Mouse (Mus musculus): ENCODE measurements around the gene Tmem38b. TPM values are rescaled to one million over a fixed set of nuclear protein-coding genes. Genes with fewer than 3 reads are reported as not detected.
"Not testable (repeated sequence)": the region's sequence is repeated elsewhere in the genome, so short reads cannot be mapped to it uniquely, and the experiment has no call there.

The Tmem38b gene
- polyA plus RNA-seq, 1 experiment from 2014 or later, result 10.8 TPM

DNA sequence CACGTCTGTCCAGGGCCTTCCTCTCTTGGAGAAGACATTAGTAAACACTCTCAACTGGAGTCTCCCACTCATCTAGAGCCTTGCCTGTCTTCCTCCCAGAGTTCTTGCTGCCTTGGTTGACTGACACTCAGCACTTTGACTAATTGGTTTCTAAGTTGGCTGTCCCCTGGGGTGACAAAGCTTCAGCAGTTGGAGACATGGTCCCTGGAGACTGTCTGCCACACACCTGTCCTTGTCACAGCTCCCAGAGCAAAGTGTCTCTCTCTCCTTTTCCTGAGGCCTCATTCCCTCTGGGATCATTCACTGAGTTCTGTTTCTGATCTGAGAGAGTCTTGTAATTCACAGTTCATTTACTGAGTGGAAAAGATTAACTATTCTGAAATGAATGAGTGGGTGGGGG lies 26.1 kb upstream of the Tmem38b start:
- no peaks in the 10 kb centered on the region for H3K36me3 ChIP-seq
- no peaks in the 10 kb centered on the region for H3K27me3 ChIP-seq (ENCODE audit: insufficient read depth, poor library complexity, severe bottlenecking)
- 16% methylated on average over 1 of the region's 1 CpGs for WGBS
- peaks cover 40% of the 10 kb centered on the region for H3K4me1 ChIP-seq
- DNase-seq (ENCODE audit: low spot score), result peak; percentile 76
- H3K9me3 ChIP-seq, result 0 out of 2 replicates have a peak, but pooled peaks cover 3% of the 10 kb centered on the region
- H3K27ac ChIP-seq, result peak overlapping the region; percentile 79
- no peak overlapping the region for H3K4me3 ChIP-seq

DNA sequence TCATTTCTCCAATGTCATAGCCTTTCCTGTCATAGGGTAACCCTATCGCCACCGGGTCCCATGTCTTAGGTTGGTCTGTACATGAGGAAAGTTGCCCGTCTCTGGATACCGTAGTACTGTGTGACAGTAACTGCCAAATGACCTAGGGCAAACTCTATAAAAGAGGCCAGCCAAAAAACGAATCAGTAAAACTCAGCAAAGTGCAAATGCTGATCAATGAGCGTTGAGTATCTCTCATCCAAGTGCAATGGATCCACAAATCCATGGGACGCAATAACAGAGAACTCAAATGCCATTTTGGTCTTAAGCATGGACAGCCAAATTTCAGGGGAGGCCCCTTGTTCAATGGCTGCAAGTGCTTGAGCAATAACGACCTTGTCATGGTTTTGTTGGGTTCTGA lies 22.2 kb upstream of the Tmem38b start:
- peaks cover 20% of the 10 kb centered on the region for H3K4me1 ChIP-seq
- WGBS, result 93% methylated on average over 8 of the region's 8 CpGs
- not testable (repeated sequence) for H3K27me3 ChIP-seq (ENCODE audit: insufficient read depth, poor library complexity, severe bottlenecking)

DNA sequence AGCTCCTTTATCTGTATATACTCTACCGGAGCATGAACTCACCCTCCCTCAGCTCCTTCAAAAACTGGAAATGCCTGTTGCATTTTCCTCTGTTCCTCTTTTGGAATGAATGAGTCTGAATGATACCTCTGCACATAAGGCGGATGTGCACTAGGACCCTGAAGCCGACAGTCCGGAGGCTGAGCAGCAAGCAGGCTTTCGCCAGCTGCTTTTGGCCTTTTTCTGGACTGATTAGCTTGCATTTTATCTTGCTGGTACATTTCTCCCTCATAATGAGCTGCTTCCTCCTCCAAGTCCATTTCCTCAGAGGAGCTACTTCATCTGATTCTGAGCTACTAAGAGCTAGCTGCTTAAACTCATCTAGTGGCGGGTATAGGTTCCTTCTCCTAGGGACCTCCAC lies 19.4 kb upstream of the Tmem38b start:
- DNase-seq (ENCODE audit: low spot score), result peak; percentile 38
- not testable (repeated sequence) for H3K27ac ChIP-seq; H3K36me3 ChIP-seq; H3K4me3 ChIP-seq; H3K27me3 ChIP-seq (ENCODE audit: insufficient read depth, poor library complexity, severe bottlenecking); H3K4me1 ChIP-seq; H3K9me3 ChIP-seq
- WGBS, result 79% methylated on average over 6 of the region's 6 CpGs

More for the DNA sequence above, 22.2 kb upstream of the Tmem38b start:
- not testable (repeated sequence) for H3K9me3 ChIP-seq; DNase-seq (ENCODE audit: low spot score); H3K36me3 ChIP-seq; H3K27ac ChIP-seq; H3K4me3 ChIP-seq

DNA sequence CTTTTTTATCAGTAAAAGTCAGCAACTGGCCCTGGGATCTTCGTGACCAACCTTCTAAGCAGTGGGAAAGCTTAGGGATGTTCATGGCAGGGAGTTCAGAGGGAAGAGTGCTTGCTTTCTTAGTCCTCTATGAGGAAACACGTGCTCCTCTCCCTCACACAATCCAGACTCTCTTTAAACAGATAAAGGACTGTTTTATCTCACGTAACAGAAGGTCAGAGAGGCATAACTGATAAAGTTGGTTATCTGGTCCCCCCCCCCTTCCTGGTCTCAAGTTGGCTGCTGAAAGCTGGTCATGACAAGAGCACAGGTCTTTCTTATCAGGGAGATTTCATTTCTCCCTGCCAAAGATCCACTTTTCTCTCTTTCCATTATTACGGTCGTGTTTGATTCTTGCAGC lies 7.5 kb upstream of the Tmem38b start:
- Histone ChIP-seq H3K9me3 (no peaks in the 10 kb centered on the region), H3K4me3 (no peak overlapping the region), H3K27ac (no peak overlapping the region), H3K4me1 (peaks cover 8% of the 10 kb centered on the region), H3K27me3 (ENCODE audit: insufficient read depth, poor library complexity, severe bottlenecking) (no peaks in the 10 kb centered on the region), H3K36me3 (no peaks in the 10 kb centered on the region)
- DNase-seq (ENCODE audit: low spot score), result peak; percentile 24
- WGBS, result 9% methylated on average over 5 of the region's 5 CpGs

DNA sequence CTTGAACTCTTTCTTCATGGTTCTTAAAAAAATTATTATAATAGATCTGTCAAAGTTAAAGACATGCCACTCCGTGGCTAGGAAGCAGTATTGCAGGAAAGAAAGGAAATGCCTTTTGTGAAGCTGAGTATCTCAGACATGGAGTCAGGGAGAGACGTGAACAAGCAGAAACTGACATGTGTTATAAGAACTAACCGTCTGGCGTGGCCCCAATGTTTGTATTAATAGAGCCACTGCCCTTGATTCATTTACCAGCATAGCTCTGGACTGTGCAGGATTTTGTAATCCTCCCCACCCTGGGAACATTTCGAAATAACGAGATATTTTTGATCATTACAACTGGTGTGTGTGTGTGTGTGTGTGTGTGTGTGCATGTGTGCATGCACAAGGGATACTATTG lies 2.1 kb upstream of the Tmem38b start:
- H3K36me3 ChIP-seq, result no peaks in the 10 kb centered on the region
- 60% methylated on average over 6 of the region's 6 CpGs for WGBS
- DNase-seq (ENCODE audit: low spot score), result peak; percentile 35
- no peaks in the 10 kb centered on the region for H3K27me3 ChIP-seq (ENCODE audit: insufficient read depth, poor library complexity, severe bottlenecking)
- H3K9me3 ChIP-seq, result no peaks in the 10 kb centered on the region
- H3K4me3 ChIP-seq, result no peak overlapping the region
- H3K27ac ChIP-seq, result no peak overlapping the region
- no peaks in the 10 kb centered on the region for H3K4me1 ChIP-seq

DNA sequence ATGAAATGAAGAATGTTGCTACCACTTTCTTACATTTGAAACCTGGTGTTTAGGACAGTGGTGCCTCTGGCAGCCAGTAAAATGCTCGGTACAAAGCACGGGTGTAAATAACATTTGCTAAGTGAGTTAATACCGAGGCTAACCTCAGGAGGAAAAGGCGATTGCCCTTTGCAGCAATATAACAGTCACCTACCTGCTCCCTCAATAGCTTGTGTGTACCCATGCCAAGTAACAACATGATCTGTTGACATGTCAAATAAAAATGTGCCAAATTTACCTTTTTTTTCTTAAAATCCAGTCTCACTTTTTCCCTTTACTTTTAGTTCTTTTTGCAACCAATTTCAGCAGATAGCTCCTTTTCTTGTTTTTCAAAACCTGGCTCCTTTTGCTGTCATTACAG lies 1.0 kb upstream of the Tmem38b start:
- peak; percentile 19 for DNase-seq (ENCODE audit: low spot score)
- H3K9me3 ChIP-seq, result no peaks in the 10 kb centered on the region
- no peaks in the 10 kb centered on the region for H3K36me3 ChIP-seq
- 63% methylated on average over 4 of the region's 4 CpGs for WGBS
- H3K27me3 ChIP-seq (ENCODE audit: insufficient read depth, poor library complexity, severe bottlenecking), result no peaks in the 10 kb centered on the region
- H3K4me3 ChIP-seq, result no peak overlapping the region
- H3K27ac ChIP-seq, result no peak overlapping the region
- no peaks in the 10 kb centered on the region for H3K4me1 ChIP-seq

DNA sequence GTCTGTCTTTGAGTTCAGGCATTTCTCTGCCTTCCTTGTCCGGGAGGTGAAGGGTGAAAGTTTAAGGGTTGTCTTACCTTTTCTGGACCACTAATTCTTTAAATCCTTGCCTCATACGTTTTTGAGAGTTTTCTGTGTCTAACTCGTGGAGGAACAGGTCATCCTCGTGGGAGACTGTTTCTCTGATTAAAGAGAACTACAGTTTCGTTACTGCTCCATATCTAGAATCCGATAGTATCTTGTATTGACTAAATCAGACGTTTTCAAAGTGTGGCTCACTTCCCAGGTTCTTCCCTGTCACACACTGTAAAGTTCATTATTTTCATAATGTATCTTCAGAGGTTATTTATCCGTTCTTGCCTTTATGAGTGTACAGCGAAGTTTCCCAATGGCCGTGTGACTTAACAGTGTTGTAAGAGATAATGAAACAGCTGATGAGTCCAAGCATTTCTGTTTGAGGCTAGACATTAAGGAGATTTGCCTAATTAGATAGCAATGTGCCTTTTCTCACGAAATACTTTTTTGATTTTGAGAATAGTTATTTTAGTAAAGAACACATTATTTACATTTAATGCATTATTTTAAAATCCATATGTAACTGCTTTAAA lies 900 bp downstream of the Tmem38b start:
- no peak for DNase-seq (ENCODE audit: low spot score)
- Histone ChIP-seq H3K27me3 (ENCODE audit: insufficient read depth, poor library complexity, severe bottlenecking) (no peaks in the 10 kb centered on the region), H3K9me3 (no peaks in the 10 kb centered on the region), H3K27ac (peak overlapping the region; percentile 90), H3K4me1 (no peaks in the 10 kb centered on the region), H3K36me3 (no peaks in the 10 kb centered on the region), H3K4me3 (peak overlapping the region; percentile 92)
- 10% methylated on average over 11 of the region's 11 CpGs for WGBS

DNA sequence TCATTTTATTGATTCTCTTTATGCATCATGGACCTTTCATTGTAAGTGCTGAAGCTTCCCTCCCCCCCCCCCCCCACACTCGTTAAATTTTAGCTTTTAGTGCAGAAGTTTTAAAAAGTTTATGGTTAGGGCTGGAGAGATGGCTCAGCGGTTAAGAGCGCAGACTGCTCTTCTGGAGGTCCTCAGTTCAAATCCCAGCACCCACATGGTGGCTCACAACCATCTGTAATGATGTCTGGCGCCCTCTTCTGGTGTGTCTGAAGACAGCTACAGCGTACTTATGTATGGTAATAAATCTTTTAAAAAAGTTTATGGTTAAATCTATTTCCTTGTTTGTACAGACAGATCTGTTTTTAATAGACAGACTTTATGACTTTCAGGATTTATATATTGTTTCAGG lies 2.0 kb downstream of the Tmem38b start:
- Histone ChIP-seq H3K4me1 (peaks cover 9% of the 10 kb centered on the region), H3K27ac (no peak overlapping the region), H3K27me3 (ENCODE audit: insufficient read depth, poor library complexity, severe bottlenecking) (no peaks in the 10 kb centered on the region), H3K4me3 (no peak overlapping the region), H3K36me3 (no peaks in the 10 kb centered on the region), H3K9me3 (no peaks in the 10 kb centered on the region)
- DNase-seq (ENCODE audit: low spot score), result peak; percentile 27
- WGBS, result 85% methylated on average over 5 of the region's 5 CpGs

DNA sequence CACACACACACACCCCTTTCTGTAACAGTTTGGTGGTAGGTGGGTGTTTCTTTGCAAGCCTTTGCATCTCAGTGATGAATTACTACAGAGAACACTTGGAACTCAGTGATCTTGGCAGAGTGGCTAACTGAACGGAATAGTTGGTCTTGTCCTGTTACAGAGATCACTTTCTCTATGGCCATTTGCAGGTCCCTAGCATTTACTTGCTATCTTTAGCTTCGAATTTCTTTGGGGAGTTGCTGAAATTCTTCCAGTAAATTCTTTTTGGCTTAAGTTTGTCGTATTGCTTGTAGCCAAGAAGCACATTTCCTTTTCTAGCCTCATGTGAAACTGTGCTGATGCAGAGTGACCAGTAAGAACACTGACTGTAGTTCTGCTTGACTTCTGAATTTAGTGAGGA lies 3.1 kb downstream of the Tmem38b start:
- Histone ChIP-seq H3K9me3 (no peaks in the 10 kb centered on the region), H3K27ac (no peak overlapping the region), H3K4me1 (peaks cover 17% of the 10 kb centered on the region), H3K4me3 (no peak overlapping the region), H3K36me3 (no peaks in the 10 kb centered on the region), H3K27me3 (ENCODE audit: insufficient read depth, poor library complexity, severe bottlenecking) (no peaks in the 10 kb centered on the region)
- peak; percentile 25 for DNase-seq (ENCODE audit: low spot score)
- 75% methylated on average over 3 of the region's 3 CpGs for WGBS

DNA sequence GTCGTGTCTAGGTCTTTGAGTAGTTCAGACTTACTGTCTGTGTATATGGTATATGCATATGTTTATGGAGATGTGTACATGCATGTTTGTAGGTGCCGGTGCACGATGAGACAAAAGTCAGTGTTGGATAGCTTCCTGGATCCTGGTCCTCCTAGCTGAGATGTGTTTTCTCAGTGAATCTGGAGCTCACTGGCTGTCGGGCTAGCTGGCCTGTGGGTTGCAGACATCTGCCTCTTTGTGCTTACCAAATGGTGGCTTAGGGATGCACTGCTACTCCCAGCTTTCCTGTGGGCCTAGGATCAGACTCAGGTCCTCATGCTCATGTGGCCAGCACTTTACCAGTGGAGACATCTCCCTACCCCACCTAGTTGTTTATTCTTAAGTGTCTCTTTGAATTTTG lies 4.2 kb downstream of the Tmem38b start:
- WGBS, result 81% methylated on average over 4 of the region's 4 CpGs
- no peak overlapping the region for H3K27ac ChIP-seq
- no peaks in the 10 kb centered on the region for H3K27me3 ChIP-seq (ENCODE audit: insufficient read depth, poor library complexity, severe bottlenecking)
- H3K9me3 ChIP-seq, result no peaks in the 10 kb centered on the region
- H3K4me3 ChIP-seq, result no peak overlapping the region
- H3K36me3 ChIP-seq, result no peaks in the 10 kb centered on the region
- peak; percentile 47 for DNase-seq (ENCODE audit: low spot score)
- H3K4me1 ChIP-seq, result peaks cover 17% of the 10 kb centered on the region

DNA sequence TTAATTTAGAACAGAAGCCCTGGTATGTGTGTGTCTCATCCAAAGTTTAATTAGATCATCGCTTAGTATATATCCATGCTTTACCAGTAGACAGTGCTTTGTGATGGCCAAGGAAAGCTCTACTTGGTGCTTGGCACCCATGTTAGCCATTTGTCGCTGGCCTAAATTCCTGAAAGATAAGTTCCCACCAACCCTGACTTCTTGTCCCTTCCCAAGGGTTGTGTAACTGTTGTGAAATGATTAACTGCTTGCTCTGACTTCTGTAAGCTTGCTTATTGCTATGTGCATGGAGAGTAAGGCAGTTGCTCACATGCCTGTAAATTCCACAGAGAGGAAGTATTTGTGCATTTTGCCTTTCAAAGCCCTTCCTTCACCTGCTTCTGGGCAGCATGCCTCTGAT lies 4.7 kb downstream of the Tmem38b start:
- H3K27me3 ChIP-seq (ENCODE audit: insufficient read depth, poor library complexity, severe bottlenecking), result no peaks in the 10 kb centered on the region
- no peaks in the 10 kb centered on the region for H3K9me3 ChIP-seq
- no peak overlapping the region for H3K27ac ChIP-seq
- no peaks in the 10 kb centered on the region for H3K36me3 ChIP-seq
- peaks cover 17% of the 10 kb centered on the region for H3K4me1 ChIP-seq
- H3K4me3 ChIP-seq, result no peak overlapping the region
- 87% methylated on average over 2 of the region's 2 CpGs for WGBS
- no peak for DNase-seq (ENCODE audit: low spot score)

DNA sequence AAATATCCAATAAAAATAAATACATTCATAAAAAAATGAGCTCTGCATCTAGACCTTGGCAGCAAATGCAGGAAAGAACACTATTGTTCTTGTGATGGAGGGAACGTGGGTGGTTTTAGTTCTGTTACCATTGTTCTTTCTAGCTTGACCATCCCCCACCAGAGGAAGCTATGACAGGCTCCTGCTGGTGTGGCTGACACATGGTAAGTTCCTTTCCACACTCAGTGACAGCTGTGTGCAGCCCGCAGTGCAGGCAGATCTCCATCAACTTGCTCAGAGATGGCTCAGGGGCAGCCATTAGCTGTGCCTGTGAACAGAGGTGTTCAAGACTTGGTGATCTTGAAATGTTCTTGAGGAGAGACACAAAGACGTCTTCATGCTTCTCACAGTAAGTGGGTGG lies 6.5 kb downstream of the Tmem38b start:
- Histone ChIP-seq H3K27ac (peak overlapping the region; percentile 24; the same call in 1 of the 2 replicates), H3K4me1 (peaks cover 31% of the 10 kb centered on the region), H3K36me3 (no peaks in the 10 kb centered on the region), H3K27me3 (ENCODE audit: insufficient read depth, poor library complexity, severe bottlenecking) (no peaks in the 10 kb centered on the region), H3K4me3 (no peak overlapping the region), H3K9me3 (no peaks in the 10 kb centered on the region)
- 19% methylated on average over 3 of the region's 3 CpGs for WGBS
- DNase-seq (ENCODE audit: low spot score), result peak; percentile 80

DNA sequence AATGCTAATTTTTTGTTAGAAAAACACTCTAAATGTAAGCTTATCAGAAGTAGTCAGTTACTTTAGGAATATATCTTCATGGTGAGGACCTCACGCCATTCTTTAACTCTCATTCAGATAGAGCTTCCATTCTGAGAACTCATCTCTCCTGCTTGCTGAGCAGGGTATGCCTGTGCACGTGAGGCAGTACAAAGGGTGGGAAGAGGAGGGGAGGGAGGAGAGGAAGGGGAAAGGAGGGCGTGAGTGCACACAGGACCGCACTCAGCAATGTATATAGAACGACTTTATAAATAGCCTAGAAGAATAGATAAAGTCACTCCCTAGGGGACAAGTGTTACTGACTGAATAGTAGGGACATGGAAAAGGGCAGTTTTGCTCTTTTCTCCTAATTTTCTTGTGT lies 11.1 kb downstream of the Tmem38b start:
- Histone ChIP-seq H3K36me3 (0 out of 2 replicates have a peak, but pooled peaks cover 5% of the 10 kb centered on the region), H3K27ac (0 out of 2 replicates have a peak overlapping the region, but pooled peaks have one; percentile 29), H3K27me3 (ENCODE audit: insufficient read depth, poor library complexity, severe bottlenecking) (no peaks in the 10 kb centered on the region), H3K4me3 (no peak overlapping the region), H3K4me1 (peaks cover 34% of the 10 kb centered on the region), H3K9me3 (no peaks in the 10 kb centered on the region)
- peak; percentile 38 for DNase-seq (ENCODE audit: low spot score)
- WGBS, result 16% methylated on average over 5 of the region's 5 CpGs

Data from heart, embryonic 10.5 days (tissue).